Mouse (Mus musculus) induced T-regulatory cell, adult 2 months (primary cell): ENCODE measurements at regions not wholly inside any gene's neighbourhood (a gene's known extent, or its start where the extent isn't known, plus 50 kb on each side); places are given as distances from the start of the nearest gene placed in this dataset.

Experiments used
- DNase-seq: peaks from one replicate; pipeline ENCODE4 v3.0.0-alpha.2; 2012; ENCODE audit warnings: low read depth

DNA sequence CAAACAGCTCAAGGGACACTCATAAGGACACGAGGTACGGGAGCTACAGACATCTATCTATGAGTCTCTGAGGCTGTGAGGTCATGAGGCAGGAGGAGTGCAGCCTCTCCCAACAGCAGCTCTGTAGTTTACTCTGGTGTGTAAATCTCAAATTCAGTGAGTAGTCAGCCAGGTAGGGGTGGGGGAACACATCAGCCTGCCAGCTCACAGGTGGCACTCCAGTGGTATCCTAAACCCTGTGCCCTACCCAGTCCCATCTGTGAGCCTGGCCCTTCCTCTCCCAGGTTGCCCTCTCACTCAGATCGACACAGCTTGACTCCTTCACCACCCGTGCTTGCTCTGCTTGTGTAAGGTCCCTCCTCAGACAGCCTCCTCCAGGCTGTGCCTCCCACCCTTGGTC lies 202.2 kb downstream of the Sipa1l2 start:
- DNase-seq = no peak

DNA sequence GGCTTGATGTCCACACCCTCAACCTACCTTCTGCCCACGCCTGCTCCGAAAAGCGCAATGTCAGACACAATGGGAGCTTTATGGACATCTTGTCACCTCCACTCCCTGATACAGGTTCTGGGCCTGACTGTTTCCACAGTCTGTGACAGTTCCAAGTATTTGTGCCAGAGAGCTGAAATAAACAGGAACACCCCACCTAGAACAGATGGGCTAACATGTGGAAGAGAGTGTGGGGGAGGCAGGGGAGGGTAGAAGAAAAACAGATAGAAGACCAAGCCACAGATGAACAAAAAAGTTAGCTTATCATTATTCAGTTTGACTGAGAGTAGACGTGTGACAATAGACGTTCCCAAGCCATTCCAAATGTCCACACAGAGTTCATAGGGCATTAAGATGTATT lies 204.6 kb downstream of the Sipa1l2 start:
- DNase-seq = no peak

DNA sequence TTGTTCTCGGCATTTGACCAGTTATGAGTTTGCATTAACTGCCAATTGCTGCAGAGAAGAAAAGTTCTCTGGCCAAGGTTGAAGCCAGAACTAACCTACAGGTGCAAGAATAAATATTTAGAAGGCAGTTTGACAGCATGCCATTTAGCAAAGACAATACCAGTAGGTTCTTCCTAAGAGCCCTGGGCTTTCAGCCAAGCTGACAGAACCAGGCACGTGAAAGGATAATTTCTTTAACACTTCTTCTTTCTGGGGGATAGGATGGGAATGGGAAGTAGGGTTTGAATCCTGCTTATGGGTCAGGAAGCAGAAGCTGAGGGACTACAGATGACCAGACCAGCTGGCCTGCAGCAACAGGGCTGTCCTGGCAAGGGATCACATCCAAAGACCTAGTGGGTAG lies 210.2 kb downstream of the Sipa1l2 start:
- DNase-seq = no peak

DNA sequence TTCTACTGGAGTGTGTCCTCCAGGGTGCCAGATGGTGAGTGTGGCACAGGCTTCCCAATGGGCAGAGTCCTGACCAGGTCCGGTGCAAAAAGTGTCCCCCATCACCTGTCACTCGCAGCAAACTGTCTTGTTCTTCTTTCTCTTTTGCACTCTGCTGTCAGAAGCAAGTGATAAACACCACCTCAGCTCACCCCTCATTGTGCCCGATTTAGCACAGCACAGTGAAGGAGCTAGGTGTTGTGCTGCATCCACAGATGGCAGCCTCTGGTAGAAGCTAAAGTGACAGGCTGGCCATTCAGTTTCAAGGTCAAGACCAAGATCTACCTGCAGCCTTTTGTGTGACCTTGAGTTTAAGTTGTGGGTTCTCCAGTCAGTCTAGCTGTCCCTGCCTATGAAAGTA lies 211.8 kb downstream of the Sipa1l2 start:
- DNase-seq = no peak

DNA sequence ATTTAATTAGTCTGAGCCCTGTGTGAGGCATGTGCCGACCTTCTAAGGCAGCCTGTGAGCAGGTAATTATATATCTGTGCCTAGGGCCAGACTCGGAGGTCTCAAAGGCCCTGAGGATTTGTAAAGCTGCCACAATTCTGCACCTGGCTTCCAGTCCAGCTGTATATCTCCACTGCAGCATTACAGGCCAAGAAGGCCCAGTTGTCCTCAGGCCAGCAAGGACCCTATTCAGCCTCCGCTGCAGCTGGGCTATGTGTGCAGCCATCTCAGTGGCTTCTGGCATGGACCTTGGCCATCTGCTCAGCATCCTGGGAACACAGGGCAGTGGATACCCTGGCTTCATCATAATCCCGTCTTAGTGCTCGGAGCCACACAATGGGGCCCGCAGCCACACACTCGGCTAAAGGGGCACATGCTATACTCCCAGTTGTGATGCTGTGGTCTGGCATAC lies 214.5 kb downstream of the Sipa1l2 start:
- DNase-seq = no peak

DNA sequence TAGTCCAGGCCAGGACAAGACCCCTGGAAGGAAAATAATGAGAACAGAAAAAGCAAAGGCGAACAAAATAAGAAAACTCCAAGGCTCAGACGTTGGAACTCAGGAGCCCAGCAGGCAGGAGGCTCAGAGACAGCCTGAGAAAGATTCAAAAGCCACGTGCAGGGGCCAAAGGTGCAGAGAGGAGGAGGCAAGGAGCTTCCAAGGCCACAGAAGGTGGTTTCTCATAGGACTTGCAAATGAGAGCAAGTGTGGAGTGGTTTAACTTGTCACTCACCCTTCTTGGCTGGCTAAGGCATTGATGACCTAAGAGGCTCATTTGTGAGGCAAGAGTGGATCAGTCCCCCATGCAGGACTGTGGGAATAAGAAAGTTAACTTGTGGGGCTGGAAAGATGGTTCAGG lies 217.3 kb downstream of the Sipa1l2 start:
- DNase-seq = no peak

DNA sequence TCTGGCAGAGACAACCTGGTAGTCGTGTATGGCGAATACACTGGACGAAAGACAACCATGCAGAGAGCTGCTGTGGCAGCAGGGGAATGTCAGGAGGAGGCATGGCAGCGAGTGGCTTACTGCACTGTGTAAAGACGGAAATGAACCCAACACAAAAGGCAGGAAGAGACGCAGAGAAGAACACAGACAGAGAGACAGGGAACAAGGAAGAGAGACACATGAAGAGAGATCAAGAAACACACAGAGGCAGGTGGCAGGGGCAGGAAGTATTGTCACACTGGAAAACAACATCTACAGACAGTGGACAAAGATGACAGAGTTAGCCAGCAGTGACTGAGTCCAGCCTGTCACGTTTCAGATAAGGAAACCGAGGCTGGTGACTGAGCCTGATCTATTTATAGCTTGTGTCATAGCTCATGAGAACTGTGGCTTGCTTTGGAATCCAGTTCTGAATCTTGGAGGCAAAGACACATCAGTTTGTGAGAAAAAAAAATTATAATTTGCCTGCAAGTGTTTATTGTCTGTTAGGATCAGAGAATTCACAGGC lies 218.0 kb downstream of the Sipa1l2 start:
- DNase-seq = no peak

DNA sequence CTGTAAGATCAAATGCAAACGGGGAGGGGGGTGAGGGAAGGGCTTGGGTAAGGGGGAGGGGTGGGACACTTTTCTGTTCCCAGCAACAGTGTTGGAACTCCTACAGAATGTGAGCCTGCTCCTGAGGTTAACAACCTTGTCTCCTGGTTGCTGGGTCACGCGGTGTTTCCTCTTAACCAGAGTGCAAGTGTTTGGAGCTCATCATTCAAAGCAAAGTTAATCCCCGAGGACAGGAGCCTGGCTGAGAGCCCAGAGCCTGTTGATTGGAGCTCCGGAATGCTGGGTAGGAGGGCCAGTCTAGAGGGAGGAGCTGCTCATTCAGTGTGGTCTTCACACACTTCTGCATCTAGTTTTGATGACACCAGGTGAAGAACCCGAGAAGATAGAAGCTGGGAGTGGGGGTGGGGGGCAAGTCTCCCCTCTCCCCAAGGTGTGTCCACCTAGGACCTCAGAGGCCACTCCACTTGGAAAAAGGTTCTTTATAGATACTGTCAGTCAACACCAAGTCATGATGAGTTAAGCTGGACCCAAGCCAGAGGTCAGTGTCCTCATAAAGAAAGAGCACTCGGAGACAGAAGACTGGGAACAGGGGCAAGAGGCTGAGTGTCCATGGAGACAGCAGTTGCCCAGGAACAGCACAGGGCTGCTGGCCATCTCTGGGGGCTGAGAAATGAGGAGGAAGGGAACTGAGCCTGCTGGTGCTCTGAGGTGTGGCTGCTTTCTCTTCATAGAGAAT lies 220.2 kb downstream of the Sipa1l2 start:
- no peak for DNase-seq

DNA sequence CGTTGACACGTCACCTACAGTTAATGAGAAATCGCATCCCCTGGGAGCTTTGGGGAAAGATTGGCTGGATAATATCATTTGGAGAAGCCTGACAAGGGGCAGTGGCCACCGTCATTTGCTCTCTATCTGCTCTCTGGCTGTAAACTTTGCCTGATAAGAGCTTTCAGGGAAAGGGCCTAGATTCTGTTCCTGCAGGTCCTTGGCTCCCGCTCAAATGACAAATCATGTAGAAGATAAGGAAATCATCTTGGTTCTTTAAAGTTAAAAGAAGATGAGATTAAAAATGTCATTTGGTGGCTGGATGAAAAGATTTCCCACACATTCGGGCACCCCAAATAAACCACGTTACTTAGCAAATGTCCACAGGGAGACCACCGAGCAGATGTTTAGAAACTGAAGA lies 223.4 kb downstream of the Sipa1l2 start:
- DNase-seq = no peak

DNA sequence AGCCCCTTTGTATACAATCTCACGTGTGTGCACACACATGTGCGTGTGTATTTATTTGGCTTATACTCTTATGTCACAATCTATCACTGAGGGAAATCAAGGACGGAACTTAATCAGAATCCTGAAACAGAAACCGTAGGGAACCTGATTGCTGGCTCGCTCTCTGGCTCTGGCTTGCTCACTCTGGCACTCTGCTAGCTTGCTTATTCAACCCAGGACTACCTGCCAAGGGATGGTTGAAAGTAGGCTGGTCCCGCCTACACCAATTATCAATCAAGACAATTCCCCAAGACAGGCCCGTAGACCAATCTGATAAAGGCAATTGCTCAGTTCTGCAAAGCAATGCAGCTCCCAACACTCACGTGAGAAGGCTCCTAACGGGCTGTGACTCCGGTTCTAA lies 224.0 kb downstream of the Sipa1l2 start:
- no peak for DNase-seq

DNA sequence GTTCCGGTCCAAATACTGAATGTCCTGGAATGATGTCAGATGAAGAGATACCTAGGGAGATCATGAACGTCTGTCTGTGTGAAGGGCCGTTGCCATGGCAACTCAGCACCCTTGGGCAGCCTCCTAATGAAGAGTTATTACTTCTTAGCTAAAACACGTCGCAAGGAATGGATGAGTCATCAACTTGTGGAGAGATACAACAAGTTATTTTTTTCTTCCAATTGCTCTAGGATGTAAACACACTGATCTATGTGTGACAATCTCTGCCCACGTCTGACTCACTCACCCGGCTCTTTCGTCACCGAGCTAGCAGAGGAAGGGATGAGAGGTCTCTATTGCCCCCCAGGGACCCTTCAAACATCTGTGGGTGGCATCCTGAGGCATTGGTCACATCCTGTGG lies 225.7 kb downstream of the Sipa1l2 start:
- DNase-seq = peak; percentile 23

DNA sequence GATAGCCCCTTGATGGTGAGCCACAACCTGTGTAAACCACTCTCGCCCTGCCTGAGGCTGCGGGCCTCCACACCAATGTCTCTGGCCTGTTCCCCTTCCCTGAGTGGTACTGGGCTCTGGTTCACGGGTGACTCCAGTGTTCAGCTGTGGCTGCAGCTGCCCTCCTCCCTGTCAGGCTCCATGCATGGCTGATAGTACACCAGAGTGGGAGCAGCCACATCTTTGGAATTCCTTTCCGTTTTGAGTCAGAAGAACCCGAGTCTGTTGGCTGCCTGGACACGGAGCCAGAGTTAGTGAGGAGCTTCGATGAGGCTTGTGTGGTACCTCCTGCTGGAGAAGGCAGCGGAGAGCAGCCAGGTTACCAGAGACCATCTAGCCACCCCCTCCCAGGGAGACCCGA lies 227.1 kb downstream of the Sipa1l2 start:
- no peak for DNase-seq

DNA sequence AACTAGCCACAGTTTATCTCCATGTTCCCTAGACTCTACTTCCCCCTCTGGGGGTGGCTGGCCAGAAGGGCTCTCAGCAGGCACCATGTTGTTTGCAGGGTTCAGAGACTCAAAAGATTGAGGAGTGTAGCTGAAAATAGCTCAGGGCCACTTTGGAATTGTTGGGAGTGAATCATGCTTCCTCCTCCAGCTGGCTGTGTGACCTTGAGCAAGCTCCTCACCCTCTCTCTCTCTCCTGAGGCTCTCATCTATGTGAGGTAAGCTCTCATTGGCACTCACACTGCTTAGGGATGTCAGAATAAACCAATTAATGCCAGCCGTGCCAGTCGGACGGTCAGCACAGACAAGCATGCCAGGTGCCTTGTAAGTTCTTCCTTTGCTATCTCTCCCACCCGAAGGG lies 228.0 kb downstream of the Sipa1l2 start:
- no peak for DNase-seq

DNA sequence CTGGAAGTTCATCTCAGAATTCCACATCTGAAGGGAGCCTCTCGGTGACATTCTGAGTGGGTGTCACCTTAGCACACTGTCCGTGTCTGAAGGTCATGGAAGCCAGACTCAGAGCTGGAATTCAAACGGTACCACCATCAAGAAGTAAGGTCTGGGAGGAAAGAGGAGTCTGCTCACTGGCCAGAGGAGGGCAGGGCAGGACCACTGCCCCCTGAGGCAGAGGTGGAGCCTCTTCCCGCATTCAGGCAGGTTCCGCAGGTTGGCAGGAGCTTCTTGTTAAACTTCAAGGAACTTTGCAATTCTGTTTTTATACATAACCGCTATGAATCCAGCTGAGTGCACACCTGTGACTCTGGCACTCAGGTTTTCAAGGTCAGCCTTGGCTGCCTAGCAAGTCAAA lies 231.4 kb downstream of the Sipa1l2 start:
- no peak for DNase-seq

DNA sequence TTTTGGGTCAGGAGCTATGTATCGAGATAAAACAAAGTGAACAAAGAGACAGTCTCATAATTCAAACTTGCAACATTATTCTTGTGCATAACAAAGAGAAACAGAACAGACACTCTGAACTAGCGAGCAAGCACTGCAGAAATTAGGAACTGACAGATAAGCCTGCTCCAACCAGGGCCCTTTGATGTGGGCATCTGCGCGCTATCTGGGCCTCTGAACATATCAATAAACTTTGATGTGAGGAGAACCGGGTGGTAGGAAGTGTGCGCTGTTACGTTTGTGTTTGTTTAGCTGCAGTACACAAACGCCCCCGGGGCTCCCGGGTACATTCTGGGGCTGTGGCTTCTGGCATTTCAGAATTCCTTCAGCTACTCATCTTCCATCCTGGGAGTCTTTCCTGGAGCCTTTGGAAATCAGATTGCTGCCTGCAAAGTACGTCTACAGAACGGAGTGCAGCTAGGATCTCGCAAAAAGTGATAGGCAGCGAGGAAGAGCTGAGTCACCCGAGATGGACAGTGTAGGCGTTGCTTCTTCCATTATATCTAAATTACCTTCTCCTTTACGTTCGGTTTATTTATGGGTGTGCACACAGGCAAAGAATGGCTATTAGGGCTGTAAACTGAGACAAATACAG lies 232.0 kb downstream of the Sipa1l2 start:
- peak; percentile 70 for DNase-seq

DNA sequence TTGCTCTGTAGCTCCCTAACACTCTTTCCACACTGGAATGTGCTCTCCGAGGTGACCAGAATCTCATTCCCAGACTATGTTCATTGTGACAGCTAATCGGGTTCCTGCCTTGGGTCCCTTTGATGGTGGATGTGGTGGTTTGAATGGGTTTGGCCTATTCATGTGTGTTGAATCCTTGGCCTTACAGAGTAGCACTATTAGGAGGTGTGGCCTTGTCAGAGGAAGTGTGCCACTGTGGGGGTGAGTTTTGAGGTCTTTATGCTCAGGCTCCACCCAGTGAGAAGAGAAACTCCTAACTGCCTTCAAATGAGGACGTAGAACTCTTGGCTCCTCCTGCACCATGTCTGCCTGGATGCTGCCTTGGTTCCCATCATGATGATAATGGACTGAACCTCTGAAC lies 232.8 kb downstream of the Sipa1l2 start:
- DNase-seq = peak; percentile 70

DNA sequence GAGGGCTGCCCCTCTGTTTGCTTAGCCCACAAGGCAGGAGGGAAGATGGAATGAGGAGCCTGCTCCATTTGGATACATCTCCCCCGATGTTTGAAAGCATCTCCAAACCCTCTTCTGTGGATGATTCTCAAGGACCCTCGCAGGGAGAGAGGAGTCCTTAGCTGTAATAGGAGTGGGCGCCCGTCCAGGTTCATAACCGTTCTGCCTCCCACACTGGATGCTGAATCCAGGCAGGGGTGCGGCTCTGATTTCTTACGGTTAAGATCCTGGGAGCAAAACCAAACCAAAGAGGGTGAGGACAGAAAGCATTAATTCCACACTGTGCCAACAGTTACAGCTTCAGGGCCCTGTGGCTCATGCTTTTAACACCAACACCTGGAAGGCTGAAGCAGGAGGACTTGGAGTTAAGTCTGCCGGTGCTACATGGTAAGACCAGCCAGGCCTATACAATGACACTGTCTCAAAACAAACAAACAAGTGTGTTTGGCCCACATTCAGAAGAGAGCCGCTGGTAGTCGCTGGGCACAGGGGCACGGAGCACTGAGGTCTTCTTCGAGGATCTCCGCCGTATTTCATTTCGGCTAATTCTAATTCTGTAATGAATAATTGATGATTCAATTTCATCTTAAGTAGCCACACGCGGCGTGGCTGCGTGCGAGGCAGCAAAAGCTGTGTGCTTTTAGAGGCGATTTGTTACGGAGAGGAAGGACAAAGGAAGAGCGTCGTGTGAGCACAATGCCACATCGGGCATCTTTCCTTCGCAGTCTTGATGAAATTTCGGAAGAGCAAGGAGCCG lies 233.8 kb downstream of the Sipa1l2 start:
- DNase-seq = no peak

DNA sequence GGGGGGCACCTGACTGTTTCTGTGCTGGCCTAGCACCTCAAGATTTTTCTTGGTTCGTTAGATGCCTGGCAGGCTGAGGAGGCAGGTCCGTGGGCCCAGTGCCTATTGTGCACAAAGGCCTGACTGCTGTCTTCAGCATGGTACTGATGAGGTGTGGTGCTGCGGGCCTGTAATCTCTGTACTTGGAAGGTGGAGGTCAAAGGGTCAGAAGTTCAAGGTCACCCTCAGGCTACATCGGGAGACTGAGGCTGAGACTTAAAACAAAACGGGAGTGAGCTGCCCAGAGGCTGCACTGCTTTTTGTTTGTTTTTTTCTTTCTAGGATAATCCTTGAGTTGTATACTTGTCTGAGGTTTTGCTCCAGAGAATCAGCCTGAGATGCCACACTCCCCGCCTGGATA lies 234.4 kb downstream of the Sipa1l2 start:
- no peak for DNase-seq

DNA sequence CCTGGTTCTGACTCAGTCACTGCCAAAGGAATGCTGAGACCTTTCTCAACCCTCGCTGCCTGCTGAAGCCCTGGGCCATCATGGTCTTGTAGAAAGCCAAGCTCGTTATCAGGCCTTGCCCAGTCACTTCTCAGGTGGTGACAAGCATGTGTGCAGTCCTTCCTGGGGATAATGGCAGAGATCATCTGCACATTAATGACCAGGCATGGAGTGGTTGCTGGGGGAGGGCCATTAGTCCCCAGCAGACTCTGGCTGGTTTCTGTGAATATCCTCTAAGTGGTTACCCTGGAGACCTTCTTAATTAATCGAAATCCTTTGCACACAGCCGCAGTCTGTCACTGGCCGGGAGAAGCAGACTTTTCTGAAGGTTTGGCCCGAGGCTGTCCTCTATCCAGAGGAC lies 239.0 kb downstream of the Sipa1l2 start:
- no peak for DNase-seq

DNA sequence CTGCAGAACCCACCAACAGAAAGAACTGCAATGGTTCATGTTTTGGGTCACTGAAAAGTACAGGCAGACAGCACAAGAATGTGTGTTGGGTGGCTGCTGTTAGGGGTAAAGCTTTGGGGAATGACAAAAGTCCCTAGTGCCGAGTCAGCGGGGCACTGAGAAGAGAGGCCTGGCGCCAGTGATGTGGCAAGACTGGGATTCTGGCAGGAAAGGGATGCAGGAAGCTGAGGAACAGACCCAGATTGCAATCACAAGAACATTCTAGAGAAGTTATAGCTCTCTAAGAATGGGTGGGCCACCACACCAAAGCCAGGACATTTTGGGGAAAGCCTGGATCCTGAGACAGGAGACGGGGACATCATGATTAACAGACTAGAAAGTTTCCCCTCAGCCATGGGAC lies 241.0 kb downstream of the Sipa1l2 start:
- no peak for DNase-seq

DNA sequence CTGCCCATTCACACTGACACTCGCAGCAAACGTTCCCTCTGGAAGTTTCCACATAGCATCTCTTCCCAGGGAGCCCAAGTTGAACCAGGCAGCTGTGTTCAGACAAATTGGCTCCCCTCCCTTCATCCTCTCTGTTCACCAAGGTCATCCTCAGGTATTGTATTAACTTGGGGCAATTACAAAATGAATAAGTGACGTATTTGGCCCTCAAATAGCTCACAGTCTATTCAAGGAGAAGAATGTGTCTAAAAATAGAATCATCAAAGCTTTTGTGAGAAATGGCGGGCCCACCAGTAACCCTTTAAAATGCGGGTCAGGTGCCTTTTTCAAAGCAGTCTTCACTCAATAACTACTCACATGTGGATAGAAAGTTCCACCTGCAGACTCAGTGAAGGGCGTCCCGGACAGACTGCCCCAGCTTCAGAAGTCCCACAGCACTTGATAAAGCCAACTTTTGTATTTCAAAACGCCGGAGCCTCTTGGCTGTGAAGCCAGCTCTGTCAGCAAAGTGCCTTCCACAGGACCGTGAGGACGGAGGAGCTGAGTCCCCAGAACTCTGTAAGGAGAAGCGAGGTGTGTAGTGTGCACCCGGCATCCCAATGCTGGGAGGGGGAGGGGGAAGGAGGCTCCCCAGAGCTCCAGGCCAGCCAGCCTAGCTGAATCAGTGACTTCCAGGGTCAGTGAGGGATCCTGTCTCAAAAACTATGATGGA lies 241.9 kb downstream of the Sipa1l2 start:
- no peak for DNase-seq

DNA sequence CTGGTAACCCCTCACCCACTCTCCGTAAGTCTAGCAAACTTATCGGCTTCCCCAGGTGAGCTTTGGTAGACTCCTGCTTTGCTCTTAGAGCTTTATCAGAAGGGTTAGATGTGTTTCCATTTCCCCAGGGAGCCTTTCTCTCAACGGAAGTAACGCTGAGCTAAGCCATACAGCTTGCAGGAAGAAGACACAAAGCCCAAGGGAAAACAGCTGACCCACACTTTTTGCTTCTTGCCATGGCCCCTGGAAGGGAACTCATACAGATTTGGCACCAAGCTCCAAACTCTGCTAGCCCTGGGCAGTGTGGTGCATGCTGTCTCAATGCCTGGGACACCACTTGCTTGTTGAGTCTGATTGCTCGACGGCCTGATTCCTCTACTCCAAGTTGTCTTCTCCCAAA lies 242.6 kb downstream of the Sipa1l2 start:
- no peak for DNase-seq
